Mouse (Mus musculus): ENCODE measurements around the gene Dgkb.

GRCm38 (mm10) chr12:38304245-38304644, 486.7 kb downstream of the Dgkb start:
- TF ChIP-seq GATA1 (IDR thresholded peaks at IDR 0.05; ENCODE audit: borderline replicate concordance, low read length), result no peak
- no peak for TF ChIP-seq FLI1 (IDR thresholded peaks at IDR 0.05; ENCODE audit: low read length)

Measured in megakaryocyte, embryonic 14.5 days (primary cell).